Mouse (Mus musculus) limb, embryonic 10.5 days (tissue): ENCODE measurements around the gene AI467606. TPM values are rescaled to one million over a fixed set of nuclear protein-coding genes. Genes with fewer than 3 reads are reported as not detected.
"Not testable (repeated sequence)": the region's sequence is repeated elsewhere in the genome, so short reads cannot be mapped to it uniquely, and the experiment has no call there.

Source experiments
- DNase-seq: peaks from one replicate; pipeline ENCODE4 v3.0.0-alpha.2; 2017; ENCODE audit warnings: low spot score
- H3K27ac ChIP-seq: fragments of 300-500 bp; sonication (generic); 2 replicates; pipeline ENCODE4 v1.5.1; 2016; ENCODE audit warnings: mild to moderate bottlenecking
- H3K27me3 ChIP-seq: fragments of 300-500 bp; sonication (generic); 2 replicates; pipeline ENCODE4 v1.6.1; 2016; ENCODE audit warnings: low read depth, mild to moderate bottlenecking; ENCODE audit not compliant: poor library complexity, severe bottlenecking
- H3K36me3 ChIP-seq: fragments of 300-500 bp; sonication (generic); 2 replicates; pipeline ENCODE4 v1.6.1; 2016; ENCODE audit warnings: mild to moderate bottlenecking, moderate library complexity
- H3K4me1 ChIP-seq: fragments of 300-500 bp; sonication (generic); 2 replicates; pipeline ENCODE4 v1.6.1; 2016
- H3K4me3 ChIP-seq: fragments of 300-500 bp; sonication (generic); 2 replicates; pipeline ENCODE4 v1.5.1; 2016; ENCODE audit warnings: mild to moderate bottlenecking, moderate library complexity
- H3K9me3 ChIP-seq: fragments of 300-500 bp; sonication (generic); replicated peaks from 2 replicates; pipeline ENCODE4 v1.6.1; 2016; ENCODE audit warnings: mild to moderate bottlenecking
- WGBS: fragments of 180-500 bp; shearing (Covaris S2); methylation state at CpG from one replicate; pipeline ENCODE4 v1.1.7; 2016; 5-methylcytosine and 5-hydroxymethylcytosine counted together
- polyA plus RNA-seq: library from polyadenylated mRNA; unstranded; fragments of >200 nt; fragmentation: Nextera tagmentation; extraction: Ambion mirVana; gene quantifications from 2 replicates; pipeline ENCODE4 v1.2.1, GENCODE M21; 2016

AI467606 gene
- polyA plus RNA-seq, 1 experiment from 2014 or later = 0.86 TPM

- Histone ChIP-seq H3K9me3 (no peaks in the 10 kb centered on the region), H3K36me3 (no peaks in the 10 kb centered on the region), H3K27me3 (peaks cover under 1% of the 10 kb centered on the region; the same call in 1 of the 2 replicates), H3K4me3 (no peak overlapping the region), H3K27ac (no peak overlapping the region), H3K4me1 (peaks cover 3% of the 10 kb centered on the region)
- no peak for DNase-seq
- WGBS = 85% methylated on average over 4 of the region's 4 CpGs
Observed at GRCm38 (mm10) chr7:127083689-127084088, 7.5 kb upstream of the AI467606 start.

- no peak for DNase-seq
- Histone ChIP-seq H3K27ac (no peak overlapping the region), H3K27me3 (peaks cover 5% of the 10 kb centered on the region; the same call in 1 of the 2 replicates), H3K36me3 (no peaks in the 10 kb centered on the region), H3K4me1 (peaks cover 11% of the 10 kb centered on the region), H3K4me3 (no peak overlapping the region), H3K9me3 (no peaks in the 10 kb centered on the region)
- WGBS = 86% methylated on average over 2 of the region's 2 CpGs
Observed at GRCm38 (mm10) chr7:127084794-127085193, 6.4 kb upstream of the AI467606 start.

- not testable (repeated sequence) for H3K36me3 ChIP-seq, H3K9me3 ChIP-seq, DNase-seq, H3K4me3 ChIP-seq, H3K27ac ChIP-seq, H3K27me3 ChIP-seq
- 62% methylated on average over 6 of the region's 6 CpGs for WGBS
- peaks cover 11% of the 10 kb centered on the region for H3K4me1 ChIP-seq
Observed at GRCm38 (mm10) chr7:127085751-127086150, 5.4 kb upstream of the AI467606 start.

GRCm38 (mm10) chr7:127087278-127088010 lies 3.7 kb upstream of the AI467606 start, which contains the start of gene Zg16:
Zg16 (minus strand) TSS chr7:127087328.
- not testable (repeated sequence) for H3K27me3 ChIP-seq

GRCm38 (mm10) chr7:127088083-127088482 lies 3.1 kb upstream of the AI467606 start:
- H3K36me3 ChIP-seq = no peaks in the 10 kb centered on the region
- 90% methylated on average over 3 of the region's 3 CpGs for WGBS
- no peaks in the 10 kb centered on the region for H3K9me3 ChIP-seq
- no peak for DNase-seq
- H3K4me1 ChIP-seq = peaks cover 28% of the 10 kb centered on the region
- peaks cover 5% of the 10 kb centered on the region; the same call in 1 of the 2 replicates for H3K27me3 ChIP-seq
- H3K27ac ChIP-seq = no peak overlapping the region
- no peak overlapping the region for H3K4me3 ChIP-seq

More at GRCm38 (mm10) chr7:127087278-127088010, 3.7 kb upstream of the AI467606 start, which contains the start of gene Zg16:
- not testable (repeated sequence) for H3K27ac ChIP-seq, H3K4me3 ChIP-seq, H3K36me3 ChIP-seq, DNase-seq, H3K9me3 ChIP-seq
- peaks cover 28% of the 10 kb centered on the region for H3K4me1 ChIP-seq
- WGBS = 85% methylated on average over 6 of the region's 6 CpGs

- Histone ChIP-seq H3K27ac (0 out of 2 replicates have a peak overlapping the region, but pooled peaks have one; percentile 30), H3K4me3 (peak overlapping the region; percentile 18), H3K4me1 (peaks cover 28% of the 10 kb centered on the region), H3K36me3 (no peaks in the 10 kb centered on the region), H3K9me3 (no peaks in the 10 kb centered on the region), H3K27me3 (peaks cover 5% of the 10 kb centered on the region; the same call in 1 of the 2 replicates)
- DNase-seq = no peak
- WGBS = 25% methylated on average over 27 of the region's 27 CpGs
Observed at GRCm38 (mm10) chr7:127088901-127089845, 2.0 kb upstream of the AI467606 start.

- Histone ChIP-seq H3K27me3 (peaks cover 5% of the 10 kb centered on the region; the same call in 1 of the 2 replicates), H3K4me3 (0 out of 2 replicates have a peak overlapping the region, but pooled peaks have one; percentile 18), H3K9me3 (no peaks in the 10 kb centered on the region), H3K27ac (peak overlapping the region; percentile 70; the same call in 1 of the 2 replicates), H3K4me1 (peaks cover 28% of the 10 kb centered on the region), H3K36me3 (no peaks in the 10 kb centered on the region)
- no peak for DNase-seq
- 88% methylated on average over 20 of the region's 20 CpGs for WGBS
Observed at GRCm38 (mm10) chr7:127090154-127091113, 725 bp upstream of the AI467606 start.

GRCm38 (mm10) chr7:127093914-127094313 lies 2.8 kb downstream of the AI467606 start:
- Histone ChIP-seq H3K4me1 (peaks cover 31% of the 10 kb centered on the region), H3K27ac (no peak overlapping the region), H3K36me3 (no peaks in the 10 kb centered on the region), H3K27me3 (peaks cover 2% of the 10 kb centered on the region; the same call in 1 of the 2 replicates), H3K9me3 (no peaks in the 10 kb centered on the region), H3K4me3 (no peak overlapping the region)
- DNase-seq = no peak
- 84% methylated on average over 3 of the region's 3 CpGs for WGBS

GRCm38 (mm10) chr7:127096456-127096855 lies 5.3 kb downstream of the AI467606 start:
- H3K4me3 ChIP-seq = no peak overlapping the region
- no peak for DNase-seq
- no peaks in the 10 kb centered on the region for H3K27me3 ChIP-seq
- H3K4me1 ChIP-seq = peaks cover 16% of the 10 kb centered on the region
- no peak overlapping the region for H3K27ac ChIP-seq
- no peaks in the 10 kb centered on the region for H3K9me3 ChIP-seq
- no peaks in the 10 kb centered on the region for H3K36me3 ChIP-seq
- WGBS = 69% methylated on average over 7 of the region's 7 CpGs

- Histone ChIP-seq H3K4me1 (peaks cover 7% of the 10 kb centered on the region), H3K4me3 (no peak overlapping the region), H3K27ac (no peak overlapping the region), H3K36me3 (no peaks in the 10 kb centered on the region), H3K9me3 (no peaks in the 10 kb centered on the region), H3K27me3 (no peaks in the 10 kb centered on the region)
- DNase-seq = no peak
- 87% methylated on average over 5 of the region's 5 CpGs for WGBS
Observed at GRCm38 (mm10) chr7:127098521-127098920, 7.4 kb downstream of the AI467606 start.

GRCm38 (mm10) chr7:127098950-127099349 lies 7.8 kb downstream of the AI467606 start:
- 92% methylated on average over 4 of the region's 4 CpGs for WGBS
- no peak for DNase-seq
- Histone ChIP-seq H3K27me3 (no peaks in the 10 kb centered on the region), H3K27ac (no peak overlapping the region), H3K4me1 (peaks cover 8% of the 10 kb centered on the region), H3K4me3 (no peak overlapping the region), H3K36me3 (no peaks in the 10 kb centered on the region), H3K9me3 (no peaks in the 10 kb centered on the region)

GRCm38 (mm10) chr7:127099528-127099927 lies 8.4 kb downstream of the AI467606 start:
- no peak overlapping the region for H3K27ac ChIP-seq
- no peaks in the 10 kb centered on the region for H3K27me3 ChIP-seq
- H3K36me3 ChIP-seq = no peaks in the 10 kb centered on the region
- 91% methylated on average over 4 of the region's 4 CpGs for WGBS
- no peak overlapping the region for H3K4me3 ChIP-seq
- no peak for DNase-seq
- H3K4me1 ChIP-seq = peaks cover 14% of the 10 kb centered on the region
- no peaks in the 10 kb centered on the region for H3K9me3 ChIP-seq
